Mouse (Mus musculus): Measurements from ENCODE around the gene Adamtsl5. TPM values are rescaled to one million over a fixed set of nuclear protein-coding genes. Genes with fewer than 3 reads are reported as not detected.

Gene Adamtsl5
- total and polyA plus RNA-seq, 2 experiments from 2014 or later = 14.6 to 34.6 TPM

GRCm38 (mm10) chr10:80331636-80332524 is 16.3 kb downstream of the Adamtsl5 start:
- Histone ChIP-seq H3K27me3 (ENCODE audit: control insufficient read depth, insufficient read depth, low read length) (peaks cover 37% of the 10 kb centered on the region), H3K4me1 (ENCODE audit: control insufficient read depth, insufficient read depth) (peaks cover 4% of the 10 kb centered on the region; the same call in 1 of the 2 replicates), H3K4me2 (ENCODE audit: low read depth, low read length) (no peak overlapping the region), H3K9me3 (replicated peaks; ENCODE audit: control insufficient read depth, low read length) (no peaks in the 10 kb centered on the region), H3K9ac (replicated peaks; ENCODE audit: low read depth, low read length) (no peak overlapping the region), H3K27ac (ENCODE audit: low read depth) (no peak overlapping the region), H3K4me3 (ENCODE audit: low read depth, low read length) (no peak overlapping the region), H3K36me3 (replicated peaks; ENCODE audit: control insufficient read depth, insufficient read depth, low read length) (no peaks in the 10 kb centered on the region)
- DNase-seq (ENCODE audit: low spot score) = no peak
- 66% methylated on average over 10 of the region's 10 CpGs for WGBS
- no peak for ATAC-seq (ENCODE audit: insufficient read depth, low read depth)
- TF ChIP-seq CTCF (IDR thresholded peaks at IDR 0.05; ENCODE audit: low read depth) = no peak
- no peak for TF ChIP-seq EP300 (IDR thresholded peaks at IDR 0.05; ENCODE audit: low read depth)

GRCm38 (mm10) chr10:80330888-80331287 is 17.3 kb downstream of the Adamtsl5 start:
- no peak overlapping the region for H3K27ac ChIP-seq (ENCODE audit: low read depth)
- peaks cover 37% of the 10 kb centered on the region for H3K27me3 ChIP-seq (ENCODE audit: control insufficient read depth, insufficient read depth, low read length)
- ATAC-seq (ENCODE audit: insufficient read depth, low read depth) (no peak), DNase-seq (ENCODE audit: low spot score) (no peak)
- H3K4me2 ChIP-seq (ENCODE audit: low read depth, low read length) = no peak overlapping the region
- TF ChIP-seq CTCF (IDR thresholded peaks at IDR 0.05; ENCODE audit: low read depth) = no peak
- TF ChIP-seq EP300 (IDR thresholded peaks at IDR 0.05; ENCODE audit: low read depth) = no peak
- no peaks in the 10 kb centered on the region for H3K9me3 ChIP-seq (replicated peaks; ENCODE audit: control insufficient read depth, low read length)
- H3K4me3 ChIP-seq (ENCODE audit: low read depth, low read length) = no peak overlapping the region
- peaks cover 4% of the 10 kb centered on the region; the same call in 1 of the 2 replicates for H3K4me1 ChIP-seq (ENCODE audit: control insufficient read depth, insufficient read depth)
- no peak overlapping the region for H3K9ac ChIP-seq (replicated peaks; ENCODE audit: low read depth, low read length)
- 48% methylated on average over 2 of the region's 2 CpGs for WGBS
- H3K36me3 ChIP-seq (replicated peaks; ENCODE audit: control insufficient read depth, insufficient read depth, low read length) = no peaks in the 10 kb centered on the region

- WGBS = 2% methylated on average over 41 of the region's 41 CpGs
- TF ChIP-seq EP300 (IDR thresholded peaks at IDR 0.05; ENCODE audit: low read depth) = no peak
- TF ChIP-seq CTCF (IDR thresholded peaks at IDR 0.05; ENCODE audit: low read depth) = no peak
- Histone ChIP-seq H3K4me2 (ENCODE audit: low read depth, low read length) (peak overlapping the region; percentile 62), H3K27ac (ENCODE audit: low read depth) (no peak overlapping the region), H3K9ac (replicated peaks; ENCODE audit: low read depth, low read length) (no peak overlapping the region), H3K36me3 (replicated peaks; ENCODE audit: control insufficient read depth, insufficient read depth, low read length) (no peaks in the 10 kb centered on the region), H3K4me3 (ENCODE audit: low read depth, low read length) (peak overlapping the region; percentile 33), H3K4me1 (ENCODE audit: control insufficient read depth, insufficient read depth) (peaks cover 4% of the 10 kb centered on the region; the same call in 1 of the 2 replicates), H3K9me3 (replicated peaks; ENCODE audit: control insufficient read depth, low read length) (no peaks in the 10 kb centered on the region), H3K27me3 (ENCODE audit: control insufficient read depth, insufficient read depth, low read length) (peaks cover 37% of the 10 kb centered on the region)
- no peak for DNase-seq (ENCODE audit: low spot score)
- ATAC-seq (ENCODE audit: insufficient read depth, low read depth) = no peak
Measured at GRCm38 (mm10) chr10:80330084-80330483, 18.1 kb downstream of the Adamtsl5 start.

GRCm38 (mm10) chr10:80329273-80330081 is 18.7 kb downstream of the Adamtsl5 start, which contains the start of the genes Pcsk4 and Reep6:
TSS of gene Pcsk4 (minus strand) at chr10:80329498.
TSS of gene Reep6 (plus strand) at chr10:80329953.
- peak within 1 kb of the TSS; percentile 62 for H3K4me2 ChIP-seq (ENCODE audit: low read depth, low read length)
- H3K9me3 ChIP-seq (replicated peaks; ENCODE audit: control insufficient read depth, low read length) = no peaks in the 10 kb centered on the region
- H3K27ac ChIP-seq (ENCODE audit: low read depth) = no peak within 1 kb of the TSS
- DNase-seq (ENCODE audit: low spot score) (peak; percentile 96), ATAC-seq (ENCODE audit: insufficient read depth, low read depth) (peak; percentile 95)
- no peaks in the 10 kb centered on the region for H3K36me3 ChIP-seq (replicated peaks; ENCODE audit: control insufficient read depth, insufficient read depth, low read length)
- peaks cover 35% of the 10 kb centered on the region for H3K27me3 ChIP-seq (ENCODE audit: control insufficient read depth, insufficient read depth, low read length)
- TF ChIP-seq CTCF (IDR thresholded peaks at IDR 0.05; ENCODE audit: low read depth) (no peak), EP300 (IDR thresholded peaks at IDR 0.05; ENCODE audit: low read depth) (no peak)
- H3K9ac ChIP-seq (replicated peaks; ENCODE audit: low read depth, low read length) = no peak within 1 kb of the TSS
- WGBS = 7% methylated on average over 35 of the region's 36 CpGs
- H3K4me3 ChIP-seq (ENCODE audit: low read depth, low read length) = peak within 1 kb of the TSS; percentile 33
- H3K4me1 ChIP-seq (ENCODE audit: control insufficient read depth, insufficient read depth) = peaks cover 4% of the 10 kb centered on the region; the same call in 1 of the 2 replicates

GRCm38 (mm10) chr10:80325045-80325444 is 23.2 kb downstream of the Adamtsl5 start:
- H3K4me1 ChIP-seq (ENCODE audit: control insufficient read depth, insufficient read depth) = peaks cover 13% of the 10 kb centered on the region
- DNase-seq (ENCODE audit: low spot score) (no peak), ATAC-seq (ENCODE audit: insufficient read depth, low read depth) (no peak)

More at GRCm38 (mm10) chr10:80325045-80325444, 23.2 kb downstream of the Adamtsl5 start:
- no peak overlapping the region for H3K4me3 ChIP-seq (ENCODE audit: low read depth, low read length)
- no peak overlapping the region for H3K9ac ChIP-seq (replicated peaks; ENCODE audit: low read depth, low read length)
- no peaks in the 10 kb centered on the region for H3K9me3 ChIP-seq (replicated peaks; ENCODE audit: control insufficient read depth, low read length)
- TF ChIP-seq EP300 (IDR thresholded peaks at IDR 0.05; ENCODE audit: low read depth) (no peak), CTCF (IDR thresholded peaks at IDR 0.05; ENCODE audit: low read depth) (no peak)
- H3K36me3 ChIP-seq (replicated peaks; ENCODE audit: control insufficient read depth, insufficient read depth, low read length) = no peaks in the 10 kb centered on the region
- no peak overlapping the region for H3K4me2 ChIP-seq (ENCODE audit: low read depth, low read length)
- no peak overlapping the region for H3K27ac ChIP-seq (ENCODE audit: low read depth)
- H3K27me3 ChIP-seq (ENCODE audit: control insufficient read depth, insufficient read depth, low read length) = no peaks in the 10 kb centered on the region
- WGBS = 80% methylated on average over 21 of the region's 21 CpGs

Measured in heart, postnatal 0 days (tissue).